Mouse (Mus musculus) B cell, adult 2 months (primary cell): ENCODE data around the gene Abcb8.

Source experiments
- DNase-seq, 2 experiments: peaks; one replicate each; pipeline ENCODE4 v3.0.0; 2022

Abcb8 gene

GRCm38 (mm10) chr5:24369767-24370166 lies 23.7 kb upstream of the Abcb8 start:
- DNase-seq: no peak

DNA sequence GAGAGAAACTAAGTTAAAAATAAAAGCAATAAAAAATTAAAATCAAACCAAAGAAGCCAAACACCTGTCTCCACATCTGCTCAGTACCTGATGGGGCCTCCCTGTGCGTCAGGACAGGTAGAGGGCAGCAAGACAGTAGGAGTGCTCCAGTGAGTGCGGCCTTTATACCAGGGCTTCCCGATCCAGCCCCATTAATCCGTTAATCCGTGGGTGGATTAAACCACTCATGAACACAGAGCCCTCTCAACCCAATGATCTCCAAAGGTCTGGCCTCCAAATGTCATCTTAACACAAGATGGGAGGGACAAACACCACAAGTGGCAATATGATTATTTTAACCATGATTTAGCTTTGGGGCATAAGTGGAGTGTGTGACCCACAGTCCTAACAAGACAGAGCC lies 19.7 kb upstream of the Abcb8 start:
- DNase-seq: no peak

DNA sequence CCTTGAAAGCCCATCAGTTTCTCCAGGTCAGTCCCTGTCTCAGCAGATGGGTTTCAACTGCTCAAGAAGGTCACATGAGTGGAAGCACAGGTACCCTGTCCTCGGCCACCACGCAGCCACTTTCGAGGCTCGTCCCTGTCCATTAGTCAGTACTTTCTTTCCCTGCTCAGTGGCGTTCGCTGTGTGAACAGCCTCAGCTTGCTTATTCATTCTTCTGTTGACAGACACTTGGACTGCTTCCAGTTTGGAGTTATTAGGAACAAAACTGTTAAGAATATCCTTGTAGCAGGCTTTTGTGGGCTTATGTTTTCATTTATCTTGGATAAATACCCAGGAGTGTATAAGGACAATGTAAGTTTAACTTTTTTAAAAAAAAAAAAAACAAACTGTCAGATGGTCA lies 19.2 kb upstream of the Abcb8 start:
- no peak for DNase-seq

- DNase-seq: no peak
These were observed 18.7 kb upstream of the Abcb8 start for GRCm38 (mm10) chr5:24374666-24375328.

- no peak for DNase-seq
These were observed 14.8 kb upstream of the Abcb8 start for GRCm38 (mm10) chr5:24378700-24379099.

DNA sequence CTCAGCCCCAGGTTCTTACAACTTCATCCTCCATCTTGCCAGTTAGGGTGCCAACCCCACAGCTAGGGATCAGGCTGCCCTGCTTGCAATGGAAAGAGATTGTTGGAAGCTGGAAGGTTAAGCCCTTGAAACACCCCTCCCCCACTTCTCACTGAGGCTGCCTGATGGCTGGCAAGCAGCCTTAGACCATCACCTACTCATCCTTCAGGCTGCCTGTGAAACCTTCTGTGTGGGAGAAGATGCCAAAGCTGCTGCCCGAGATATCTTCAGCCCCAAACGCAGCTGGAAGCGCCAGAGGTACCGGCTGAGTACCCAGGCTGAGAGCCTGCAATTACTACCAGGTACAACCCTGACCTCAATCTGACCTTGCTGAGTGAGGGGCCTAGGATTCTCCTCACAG lies 14.0 kb upstream of the Abcb8 start:
- DNase-seq: no peak

GRCm38 (mm10) chr5:24380499-24380898 lies 13.0 kb upstream of the Abcb8 start:
- DNase-seq: no peak

DNA sequence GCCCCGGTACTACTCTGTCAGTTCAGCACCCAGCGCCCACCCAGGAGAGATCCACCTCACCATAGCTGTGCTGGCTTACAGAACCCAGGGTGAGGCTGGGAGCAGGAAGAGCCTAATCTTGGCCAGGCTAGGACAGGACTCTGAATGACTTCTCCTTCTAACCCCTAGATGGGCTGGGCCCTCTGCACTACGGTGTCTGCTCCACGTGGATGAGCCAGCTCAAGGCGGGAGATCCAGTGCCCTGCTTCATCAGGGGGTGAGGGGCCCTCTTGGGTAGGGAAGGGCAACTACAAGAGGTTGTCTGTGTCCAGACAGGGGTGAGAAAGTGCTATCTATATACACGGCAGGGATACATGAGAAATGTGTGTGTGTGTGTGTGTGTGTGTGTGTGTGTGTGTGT lies 12.0 kb upstream of the Abcb8 start:
- DNase-seq: no peak

- DNase-seq: no peak
These were observed 11.5 kb upstream of the Abcb8 start for GRCm38 (mm10) chr5:24381988-24382387.

DNA sequence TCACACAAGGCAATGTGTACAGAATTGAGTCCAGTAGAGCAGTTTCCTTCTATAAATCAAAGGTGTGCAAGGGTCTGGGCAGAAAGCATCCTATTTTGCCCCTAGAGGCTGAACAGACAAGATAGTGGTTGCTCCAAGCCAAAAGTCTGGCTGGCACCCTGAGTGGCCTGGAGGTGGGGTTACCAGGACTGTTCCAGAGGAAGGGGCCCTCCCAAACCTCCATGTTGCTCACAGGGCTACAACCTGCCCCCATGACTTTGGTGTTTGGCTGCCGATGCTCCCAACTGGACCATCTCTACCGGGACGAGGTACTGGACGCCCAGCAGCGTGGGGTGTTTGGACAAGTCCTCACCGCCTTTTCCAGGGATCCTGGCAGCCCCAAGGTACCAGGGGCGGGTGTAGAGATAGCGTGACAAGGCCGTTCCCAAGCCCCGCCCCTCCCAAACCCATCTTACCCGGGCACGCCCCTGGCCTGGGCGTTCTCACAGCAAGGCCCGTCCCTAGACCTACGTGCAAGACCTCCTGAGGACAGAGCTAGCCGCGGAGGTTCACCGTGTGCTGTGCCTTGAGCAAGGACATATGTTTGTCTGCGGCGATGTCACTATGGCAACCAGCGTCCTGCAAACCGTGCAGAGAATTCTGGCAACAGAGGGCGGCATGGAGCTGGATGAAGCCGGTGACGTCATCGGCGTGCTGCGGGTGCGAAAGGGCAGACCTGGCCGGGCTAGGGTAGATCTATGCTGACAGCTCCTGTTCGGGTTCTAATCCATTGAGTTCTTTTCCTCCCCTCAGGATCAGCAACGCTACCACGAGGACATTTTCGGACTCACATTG lies 10.2 kb upstream of the Abcb8 start:
- peak; percentile 93 to 94 for DNase-seq

DNA sequence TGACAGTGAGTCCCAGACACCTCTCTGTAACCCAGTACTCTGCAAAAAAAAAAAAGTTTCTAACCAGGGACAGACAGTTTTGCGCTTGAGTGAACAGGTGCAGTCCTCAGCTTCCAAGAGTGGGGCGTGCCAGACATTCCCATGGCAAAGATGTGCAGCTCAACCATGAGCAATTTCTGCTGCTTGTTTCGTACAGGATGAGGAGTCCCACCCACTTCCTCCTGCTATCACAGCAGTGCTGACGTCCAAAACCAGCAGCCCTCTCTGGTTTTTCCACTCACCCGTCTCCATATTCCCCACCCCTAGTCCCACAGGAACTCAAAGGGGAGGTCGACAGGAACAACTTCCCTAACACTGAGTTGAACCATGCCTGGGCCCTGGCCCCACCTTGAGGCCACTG lies 9.1 kb upstream of the Abcb8 start:
- peak; percentile 24 to 38 for DNase-seq

GRCm38 (mm10) chr5:24385374-24385773 lies 8.1 kb upstream of the Abcb8 start:
- no peak for DNase-seq

DNA sequence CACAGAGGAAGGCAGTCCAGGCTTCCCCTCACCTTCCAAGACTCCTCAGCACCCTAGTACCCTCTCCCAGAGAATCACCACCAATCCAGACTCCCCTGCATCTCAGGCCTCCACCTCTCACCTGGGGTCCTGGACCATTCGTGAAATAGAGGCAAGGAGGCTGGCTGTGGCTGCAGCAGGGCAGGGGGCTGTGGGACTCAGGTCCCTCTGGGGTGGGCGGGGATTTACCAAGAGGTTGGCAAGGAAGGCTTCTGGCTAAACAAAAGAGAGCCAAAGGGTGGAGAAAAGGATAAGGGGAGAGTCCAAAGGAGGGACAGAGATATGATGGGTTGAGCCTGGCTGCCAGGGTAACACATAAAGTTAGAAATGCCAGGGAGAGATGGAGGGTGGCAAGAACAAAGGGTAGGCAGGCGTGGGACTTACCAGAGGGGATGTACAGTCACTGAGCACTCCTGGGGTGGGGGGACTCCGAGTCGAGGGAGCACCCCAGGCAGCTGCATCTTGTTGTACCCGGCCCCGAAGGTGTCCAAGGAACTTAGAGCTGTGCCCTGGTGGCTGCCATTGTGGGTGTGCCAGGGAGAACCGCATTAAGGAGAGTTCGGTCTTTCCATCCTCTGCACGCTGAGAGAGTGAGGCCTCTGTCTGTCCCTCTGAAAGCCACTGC lies 7.4 kb upstream of the Abcb8 start:
- no peak for DNase-seq

DNA sequence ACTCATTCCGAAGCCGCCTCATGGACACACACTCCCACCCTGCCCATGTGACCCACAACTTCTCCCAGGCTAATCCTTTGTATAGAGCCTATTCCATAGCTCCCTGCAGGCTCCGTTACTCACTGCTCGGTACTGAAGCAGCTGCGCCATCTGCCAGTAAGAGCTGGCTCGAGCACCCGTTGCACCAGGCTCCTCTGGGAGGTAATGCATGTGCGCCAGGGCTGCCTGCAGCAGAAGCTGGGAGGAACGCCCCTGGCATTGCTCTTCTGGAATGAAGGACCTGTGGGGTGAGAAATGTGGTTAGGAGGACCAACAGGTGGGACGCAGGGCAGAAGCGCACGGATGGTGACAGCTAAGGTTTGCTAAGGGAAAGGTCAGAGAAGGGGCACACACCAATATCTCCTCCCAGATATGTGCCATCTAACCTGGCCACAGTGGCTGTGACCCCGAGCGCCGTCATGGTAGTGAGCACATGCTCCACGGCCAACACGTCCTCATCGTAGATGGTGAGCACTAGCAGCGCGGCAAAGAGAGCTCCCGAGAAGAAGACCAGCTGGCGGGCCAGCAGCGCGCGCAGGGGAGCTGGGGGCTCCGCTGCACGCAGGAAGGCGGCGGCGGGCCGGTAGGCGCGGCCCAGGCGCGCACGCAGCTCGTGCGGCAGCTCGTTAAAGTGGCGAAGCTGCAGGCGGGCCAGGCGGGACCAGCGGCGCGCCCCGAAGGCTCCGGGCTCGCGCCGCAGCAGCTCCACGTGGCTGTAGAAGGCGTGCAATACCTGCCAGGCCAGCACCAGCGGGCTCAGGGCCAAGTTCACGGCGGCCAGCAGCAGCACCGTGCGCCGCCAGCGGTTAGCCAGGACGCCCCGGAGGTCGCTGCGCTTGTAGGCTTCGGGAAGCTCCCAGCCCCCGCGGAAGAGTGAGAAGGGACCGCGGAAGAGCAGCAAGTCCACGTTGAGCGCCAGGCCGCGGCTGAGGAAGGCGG lies 5.9 kb upstream of the Abcb8 start:
- DNase-seq: peak in 1 of 2 experiments; percentile 33

DNA sequence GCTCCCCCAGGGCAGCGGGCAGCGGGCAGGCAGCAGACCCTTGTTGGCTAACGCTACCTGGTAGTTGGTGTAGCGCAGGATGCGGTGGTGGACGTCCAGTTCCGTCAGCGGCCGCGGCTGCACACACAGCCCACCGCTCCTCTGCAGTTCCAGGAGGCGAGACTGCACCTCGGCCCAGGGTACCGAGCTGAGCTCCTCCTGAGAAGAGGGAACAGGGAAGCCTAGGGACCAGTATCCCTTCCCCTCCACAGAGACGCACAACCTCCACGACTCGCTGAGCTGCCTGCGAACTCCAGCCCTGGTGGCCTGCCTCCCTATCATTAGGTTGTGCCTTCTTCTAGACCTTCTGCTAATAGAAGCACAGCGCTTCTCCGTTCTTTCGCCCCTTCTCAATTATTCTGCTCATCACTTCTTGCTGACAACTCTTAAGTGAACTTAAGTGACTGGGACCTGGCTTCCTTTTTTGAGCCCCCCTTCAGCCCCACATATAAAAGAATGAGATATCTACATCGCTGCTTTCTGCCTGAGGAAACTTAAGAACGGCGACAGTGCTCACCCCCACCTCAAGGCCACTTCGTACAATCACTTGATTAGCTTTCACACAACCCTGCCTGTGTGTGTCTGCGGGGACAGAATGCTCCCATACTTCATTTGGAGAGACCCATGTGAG lies 5.1 kb upstream of the Abcb8 start:
- DNase-seq: no peak

DNA sequence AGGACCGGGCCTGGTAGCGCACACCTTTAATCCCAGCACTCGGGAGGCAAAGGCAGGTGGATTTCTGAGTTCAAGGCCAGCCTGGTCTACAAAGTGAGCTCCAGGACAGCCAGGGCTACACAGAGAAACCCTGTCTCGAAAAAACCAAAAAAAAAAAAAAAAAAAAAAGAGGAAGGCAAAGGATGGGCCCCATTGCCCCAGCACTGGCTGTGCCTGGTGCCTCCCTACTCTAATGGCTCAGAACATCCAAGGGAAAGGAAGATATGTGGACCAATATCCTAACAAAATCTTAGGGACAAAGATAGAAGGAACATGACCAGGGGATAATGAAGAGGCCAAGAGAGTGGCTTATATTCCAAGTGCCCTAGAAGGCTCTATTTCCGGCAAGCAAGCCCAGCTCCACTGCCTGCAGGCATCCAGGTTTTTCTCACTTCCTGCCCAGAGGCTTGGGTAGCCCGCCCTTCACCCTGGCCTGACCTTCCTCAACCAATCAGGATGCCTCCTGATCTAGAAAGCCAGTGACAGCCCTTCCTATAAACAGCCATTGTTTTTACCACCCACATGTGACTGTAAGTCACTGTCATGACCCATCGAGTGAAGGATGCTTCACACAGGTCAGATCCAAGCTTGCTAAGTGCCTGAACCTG lies 4.3 kb upstream of the Abcb8 start:
- no peak for DNase-seq

DNA sequence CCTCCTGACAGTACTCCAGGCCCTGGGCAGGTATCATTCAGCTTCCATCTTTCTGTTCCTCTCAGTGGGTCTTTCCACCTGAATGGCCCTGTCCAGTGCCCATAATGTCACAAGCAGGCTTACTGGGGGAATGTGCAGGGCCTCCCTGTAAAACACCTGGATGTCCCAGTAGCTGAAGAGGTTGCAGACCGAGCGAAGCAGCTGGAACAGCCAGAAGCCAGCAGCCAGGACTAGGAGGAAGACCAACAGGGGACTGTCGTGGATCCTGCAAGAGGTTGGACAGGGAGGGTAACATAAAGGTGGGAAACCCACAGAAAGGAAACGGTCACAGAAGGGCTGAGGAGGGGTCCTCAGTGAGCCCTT lies 3.8 kb upstream of the Abcb8 start:
- DNase-seq: no peak

GRCm38 (mm10) chr5:24391864-24392263 lies 1.6 kb upstream of the Abcb8 start, which contains the start of gene Atg9b:
Gene Atg9b, minus strand, starts transcription at chr5:24392143.
- DNase-seq: no peak

- no peak for DNase-seq
These were observed 739 bp upstream of the Abcb8 start for GRCm38 (mm10) chr5:24392724-24393123.

DNA sequence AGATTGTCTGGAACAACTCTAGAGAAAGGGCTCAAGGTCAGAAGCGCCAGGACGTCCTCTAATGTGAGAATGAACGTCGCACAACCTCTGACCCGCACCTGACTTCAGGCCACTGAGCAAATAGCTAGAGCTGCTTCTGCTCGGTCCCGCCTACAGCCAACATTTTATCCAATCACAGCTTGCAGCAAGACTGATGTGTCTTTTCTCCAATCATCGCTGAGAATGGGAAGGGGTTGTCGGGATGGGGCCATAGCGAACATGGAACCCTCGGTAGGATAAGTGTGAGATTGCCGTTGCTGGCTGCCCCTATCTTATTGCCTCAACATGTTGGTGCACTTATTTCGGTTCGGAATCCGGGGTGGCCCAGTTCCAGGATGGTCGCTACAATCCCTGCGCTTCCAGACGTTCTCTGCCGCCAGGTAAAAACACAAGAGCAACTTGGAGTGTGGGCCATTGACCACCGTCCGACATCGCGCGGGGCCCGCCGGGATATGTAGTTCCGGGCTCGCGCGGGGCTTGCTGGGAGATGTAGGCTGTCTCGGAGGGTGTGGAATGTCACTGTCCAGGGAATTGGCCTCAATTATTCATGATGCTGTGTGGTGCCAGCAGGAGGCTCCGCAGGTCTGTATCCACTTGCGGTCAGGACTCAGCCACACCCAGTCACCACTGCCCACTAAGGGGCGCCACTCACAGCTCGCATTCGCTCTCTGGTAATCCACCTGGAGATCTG lies 867 bp downstream of the Abcb8 start:
- DNase-seq: peak; percentile 90 to 92

DNA sequence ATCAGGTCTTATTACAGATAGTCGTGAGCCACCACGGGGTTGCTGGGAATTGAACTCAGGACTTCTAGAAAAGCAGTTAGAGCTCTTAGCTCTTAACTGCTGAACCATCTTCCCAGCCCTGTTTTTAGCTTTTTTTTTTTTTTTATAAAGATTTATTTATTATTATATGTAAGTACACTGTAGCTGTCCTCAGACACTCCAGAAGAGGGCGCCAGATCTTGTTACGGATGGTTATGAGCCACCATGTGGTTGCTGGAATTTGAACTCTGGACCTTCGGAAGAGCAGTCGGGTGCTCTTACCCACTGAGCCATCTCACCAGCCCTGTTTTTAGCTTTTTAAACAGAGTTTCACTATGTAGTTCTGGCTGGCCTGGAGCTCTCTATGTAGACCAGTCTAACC lies 2.8 kb downstream of the Abcb8 start:
- peak in 1 of 2 experiments; percentile 32 for DNase-seq
